ENCODE assay signal across 13 mouse cellular contexts in genomic region chr11:96886942-96887546, GRCm38 (mm10). TPM values are rescaled to one million over a fixed set of nuclear protein-coding genes. Genes with fewer than 3 reads are reported as not detected.
DNase-seq lines count a peak whose midpoint lies in the region; ATAC-seq and TF ChIP-seq lines count a peak whose summit lies in the region.
"Had no signal": no experiment of that assay in that cellular context is flagged by ENCODE, and none has a peak within 500 bp of the region (broad histone marks: within the 10 kb centered on the region; RNA-seq: fewer than 3 reads in every experiment).

No protein-coding gene starts in this region.

- no peaks in the 10 kb centered on the region for H3K27me3 ChIP-seq in forebrain, embryonic 13.5 days
- H3K27me3 ChIP-seq in midbrain, embryonic 11.5 days (ENCODE audit: control insufficient read depth, insufficient read depth, low read length): no peaks in the 10 kb centered on the region
- H3K27me3 ChIP-seq: liver, embryonic 15.5 days had no signal

- H3K27ac ChIP-seq in ES-E14 (ENCODE audit: insufficient read depth, low read depth, low read length, poor library complexity, severe bottlenecking): no peak overlapping the region
- H3K27ac ChIP-seq in forebrain, embryonic 13.5 days: peak overlapping the region; percentile 96
- peak overlapping the region; percentile 40 for H3K27ac ChIP-seq in midbrain, embryonic 11.5 days (ENCODE audit: low read depth, low read length)
- H3K27ac ChIP-seq: liver, embryonic 15.5 days had no signal

- H3K4me1 ChIP-seq in ES-E14 (ENCODE audit: control insufficient read depth in 2 of 2, insufficient read depth in 2 of 2, low read length in 2 of 2, poor library complexity in 1 of 2): 0 out of 4 replicates have a peak, but pooled peaks cover 0 to under 1% of the 10 kb centered on the region in 2 experiments
- H3K4me1 ChIP-seq in forebrain, embryonic 13.5 days: peaks cover 52% of the 10 kb centered on the region
- peaks cover 23% of the 10 kb centered on the region for H3K4me1 ChIP-seq in midbrain, embryonic 11.5 days (ENCODE audit: control insufficient read depth, insufficient read depth, low read length)

- H3K36me3 ChIP-seq in ES-E14 (ENCODE audit: control insufficient read depth, insufficient read depth, low read length, poor library complexity, severe bottlenecking): no peaks in the 10 kb centered on the region
- no peaks in the 10 kb centered on the region for H3K36me3 ChIP-seq in forebrain, embryonic 13.5 days (ENCODE audit: poor library complexity, severe bottlenecking)
- H3K36me3 ChIP-seq in midbrain, embryonic 11.5 days (ENCODE audit: control insufficient read depth, insufficient read depth, low read length): no peaks in the 10 kb centered on the region
- H3K36me3 ChIP-seq: liver, embryonic 15.5 days had no signal

- no peak for ATAC-seq in forebrain, embryonic 13.5 days
- no peak for ATAC-seq in midbrain, embryonic 11.5 days (ENCODE audit: low FRiP score)

- no peak overlapping the region for H3K4me3 ChIP-seq in ES-E14 (ENCODE audit: insufficient read depth in 1 of 2, low read depth in 1 of 2, low read length in 2 of 2, poor library complexity in 1 of 2, severe bottlenecking in 1 of 2)
- H3K4me3 ChIP-seq in forebrain, embryonic 13.5 days: no peak overlapping the region
- no peak overlapping the region for H3K4me3 ChIP-seq in midbrain, embryonic 11.5 days (ENCODE audit: low read depth, low read length)
- H3K4me3 ChIP-seq: liver, embryonic 15.5 days had no signal

- peak; percentile 54 to 63 for DNase-seq in cerebellum, postnatal 25 days
- no peak for DNase-seq in cerebellum, adult 8-10 months
- no peak for DNase-seq in ES-E14 (ENCODE audit: low read depth, low spot score)
- no peak for DNase-seq in midbrain, embryonic 11.5 days (ENCODE audit: low spot score, missing footprints)
- DNase-seq in testis, postnatal 10 days (ENCODE audit: low spot score): no peak
- DNase-seq in lung, postnatal 36 days: no peak
- DNase-seq in layer of hippocampus, postnatal 14 days (ENCODE audit: low spot score in 2 of 2): no peak
- DNase-seq: thymus, postnatal 36 days had no signal

- WGBS in forebrain, embryonic 13.5 days: 76% methylated on average over 8 of the region's 8 CpGs
- 86% methylated on average over 8 of the region's 8 CpGs for WGBS in midbrain, embryonic 11.5 days

- no peak overlapping the region for H3K4me2 ChIP-seq in forebrain, embryonic 13.5 days
- no peak overlapping the region for H3K4me2 ChIP-seq in midbrain, embryonic 11.5 days
- H3K4me2 ChIP-seq: heart, embryonic 11.5 days; liver, embryonic 15.5 days had no signal

- H3K9me3 ChIP-seq in ES-E14 (ENCODE audit: control insufficient read depth, insufficient read depth, low read depth, low read length): no peaks in the 10 kb centered on the region
- H3K9me3 ChIP-seq in forebrain, embryonic 13.5 days (replicated peaks): no peaks in the 10 kb centered on the region
- H3K9me3 ChIP-seq in midbrain, embryonic 11.5 days (ENCODE audit: control insufficient read depth, low read length): no peaks in the 10 kb centered on the region
- H3K9me3 ChIP-seq: liver, embryonic 15.5 days had no signal

- in situ Hi-C loops in ES-E14 (cut with MboI; ENCODE audit: low sequenced_read_pairs in 2 of 2, unreplicated experiment in 2 of 2): no loop called here

- H3K9ac ChIP-seq in ES-E14 (ENCODE audit: insufficient read depth, low read depth, low read length, poor library complexity, severe bottlenecking): no peak overlapping the region
- H3K9ac ChIP-seq in forebrain, embryonic 13.5 days: peak overlapping the region; percentile 23; the same call in 1 of the 2 replicates
- H3K9ac ChIP-seq in midbrain, embryonic 11.5 days (ENCODE audit: low read length): no peak overlapping the region
- H3K9ac ChIP-seq: liver, embryonic 15.5 days had no signal

TF ChIP-seq in ES-E14, 5 proteins besides CTCF, POLR2A, EP300 and RAD21:
- TF ChIP-seq ZC3H11A (IDR thresholded peaks at IDR 0.05; ENCODE audit: borderline replicate concordance, low read depth, low read length) (no peak), MAFK (IDR thresholded peaks at IDR 0.05; ENCODE audit: insufficient read depth, low read depth, low read length) (peak; percentile 79)

RNA-seq across cellular contexts. Expression of gene Cdk5rap3, which starts 29.3 kb away (rescaled TPM):
- total RNA-seq in ES-E14 (2012; rRNA removed): 87.5 and 134 TPM in 2 replicates
- 102 and 104 TPM in 2 replicates for polyA plus RNA-seq in forebrain, embryonic 13.5 days (2015; fragmentation: Nextera tagmentation; extraction: Ambion mirVana)
- polyA plus RNA-seq in midbrain, embryonic 11.5 days (2014; fragmentation: Nextera tagmentation; extraction: Ambion mirVana): 91.4 and 92.8 TPM in 2 replicates
- 10 to 100 TPM; 41.2 to 47.2 TPM for total RNA-seq in layer of hippocampus, postnatal 14 days (2021)

RNA-seq across cellular contexts. Expression of gene Copz2, which starts 37.4 kb away (rescaled TPM):
- 2.5 and 5.5 TPM in 2 replicates for total RNA-seq in ES-E14 (2012; rRNA removed)
- 12.3 and 13.8 TPM in 2 replicates for polyA plus RNA-seq in forebrain, embryonic 13.5 days (2015; fragmentation: Nextera tagmentation; extraction: Ambion mirVana)
- polyA plus RNA-seq in midbrain, embryonic 11.5 days (2014; fragmentation: Nextera tagmentation; extraction: Ambion mirVana): 47.5 and 51.1 TPM in 2 replicates
- total RNA-seq in layer of hippocampus, postnatal 14 days (2021): 1 to 10 TPM; 2.9 to 6.2 TPM

RNA-seq across cellular contexts. Expression of gene Prr15l, which starts 40.9 kb away (rescaled TPM):
- 0.67 and 1.2 TPM in 2 replicates for total RNA-seq in ES-E14 (2012; rRNA removed)
- polyA plus RNA-seq in forebrain, embryonic 13.5 days (2015; fragmentation: Nextera tagmentation; extraction: Ambion mirVana): 0.08 and 0.25 TPM in 2 replicates
- 0.12 and 0.19 TPM in 2 replicates for polyA plus RNA-seq in midbrain, embryonic 11.5 days (2014; fragmentation: Nextera tagmentation; extraction: Ambion mirVana)
- total RNA-seq in layer of hippocampus, postnatal 14 days (2021): not detected
- total RNA-seq: left cerebral cortex, postnatal 14 days had no signal
- polyA plus RNA-seq: frontal cortex, adult 2 months had no signal

RNA-seq across cellular contexts. Expression of gene Pnpo, which starts 56.7 kb away (rescaled TPM):
- 24.0 and 27.7 TPM in 2 replicates for total RNA-seq in ES-E14 (2012; rRNA removed)
- 13.9 and 20.0 TPM in 2 replicates for polyA plus RNA-seq in forebrain, embryonic 13.5 days (2015; fragmentation: Nextera tagmentation; extraction: Ambion mirVana)
- polyA plus RNA-seq in midbrain, embryonic 11.5 days (2014; fragmentation: Nextera tagmentation; extraction: Ambion mirVana): 23.1 and 24.4 TPM in 2 replicates
- 10 to 100 TPM; 33.0 to 36.7 TPM for total RNA-seq in layer of hippocampus, postnatal 14 days (2021)

RNA-seq across cellular contexts. Expression of gene Nfe2l1, which starts 57.3 kb away (rescaled TPM):
- 166 and 208 TPM in 2 replicates for total RNA-seq in ES-E14 (2012; rRNA removed)
- polyA plus RNA-seq in forebrain, embryonic 13.5 days (2015; fragmentation: Nextera tagmentation; extraction: Ambion mirVana): 49.0 and 56.2 TPM in 2 replicates
- 31.7 and 35.2 TPM in 2 replicates for polyA plus RNA-seq in midbrain, embryonic 11.5 days (2014; fragmentation: Nextera tagmentation; extraction: Ambion mirVana)
- total RNA-seq in layer of hippocampus, postnatal 14 days (2021): 100 to 1,000 TPM; 185 to 187 TPM

Comparison
In these comparisons a context has a peak if more than half of its experiments do, and no peak if none do; other contexts are left out.
1. DNase-seq: peak in cerebellum, postnatal 25 days (2 of 2); none in cerebellum, adult 8-10 months (single experiment), ES-E14 (single experiment), midbrain, embryonic 11.5 days (single experiment), testis, postnatal 10 days (single experiment), lung, postnatal 36 days (single experiment) and layer of hippocampus, postnatal 14 days (0 of 2).